Mouse (Mus musculus): Measurements from ENCODE around the gene Gm45799. TPM values are rescaled to one million over a fixed set of nuclear protein-coding genes. Genes with fewer than 3 reads are reported as not detected.

Gene Gm45799
- polyA plus RNA-seq, 1 experiment from 2014 or later = 18.5 TPM

DNA sequence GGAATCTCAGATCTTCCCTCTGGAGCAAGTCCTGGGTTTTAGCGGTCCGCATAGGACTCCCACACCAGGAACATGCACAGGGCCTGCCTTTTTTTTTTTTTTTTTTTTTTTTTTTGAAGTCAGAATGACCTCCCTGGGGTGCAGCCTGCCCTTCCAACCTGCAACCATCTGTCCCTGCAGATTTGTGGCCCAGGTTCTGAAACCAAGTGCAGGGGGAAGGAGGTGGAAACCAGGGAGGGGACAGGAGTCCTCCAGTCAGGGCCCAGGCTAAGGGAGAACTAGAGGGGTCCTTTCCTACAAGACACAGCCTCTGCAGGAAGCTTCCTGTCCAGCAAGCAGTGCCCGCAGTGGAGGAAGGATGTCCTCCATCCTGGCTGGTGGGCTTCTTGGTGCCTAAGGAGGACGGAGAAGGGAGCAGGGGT is 7.8 kb upstream of the Gm45799 start:
- H3K27ac ChIP-seq = peak overlapping the region; percentile 93
- H3K9me3 ChIP-seq = no peaks in the 10 kb centered on the region
- H3K4me3 ChIP-seq = peak overlapping the region; percentile 92
- peaks cover 19% of the 10 kb centered on the region for H3K27me3 ChIP-seq (ENCODE audit: insufficient read depth, poor library complexity, severe bottlenecking)
- WGBS = 16% methylated on average over 4 of the region's 4 CpGs
- peak; percentile 31 for DNase-seq (ENCODE audit: low spot score)
- H3K36me3 ChIP-seq = peaks cover 22% of the 10 kb centered on the region
- H3K4me1 ChIP-seq (replicated peaks) = peaks cover 36% of the 10 kb centered on the region

DNA sequence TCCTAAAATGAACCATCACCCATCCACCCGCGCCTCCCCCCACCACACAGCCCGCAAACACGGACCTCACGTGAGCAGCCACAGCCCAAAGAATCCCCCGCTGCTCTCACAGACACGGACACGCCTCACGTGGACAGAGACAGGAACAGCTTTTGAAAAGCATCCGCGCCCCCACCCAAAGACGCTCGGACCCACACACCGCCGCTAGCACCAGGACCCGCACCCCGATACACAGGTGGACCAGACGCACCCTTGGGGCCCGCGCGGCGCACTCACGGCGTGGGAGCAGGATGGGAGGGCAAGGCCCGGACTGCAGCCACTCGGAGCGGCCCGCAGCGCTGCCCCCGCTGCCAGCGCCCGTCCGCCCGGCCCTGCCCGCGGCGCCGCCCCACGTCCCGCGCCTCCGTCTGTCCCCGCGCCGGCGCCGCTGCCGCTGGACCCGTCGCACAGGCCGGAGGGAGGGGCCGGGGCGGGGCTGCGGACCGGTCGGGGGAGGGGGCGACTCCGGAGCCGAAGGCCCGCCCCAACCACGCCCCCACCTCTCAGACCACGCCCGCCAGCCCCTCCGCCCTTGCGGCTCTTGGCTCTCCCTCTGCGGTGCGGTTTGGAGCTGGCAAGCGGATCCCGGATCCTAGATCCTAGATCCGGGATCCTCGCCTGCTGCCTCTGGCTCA is 7.1 kb upstream of the Gm45799 start, which contains the start of gene Trim3:
Trim3 (minus strand) TSS at position 445 of the 674 bp plus-strand sequence.
- no peaks in the 10 kb centered on the region for H3K9me3 ChIP-seq
- peak; percentile 89 for DNase-seq (ENCODE audit: low spot score)
- peak within 1 kb of the TSS; percentile 92 for H3K4me3 ChIP-seq
- under 1% methylated on average over 71 of the region's 71 CpGs for WGBS
- H3K27me3 ChIP-seq (ENCODE audit: insufficient read depth, poor library complexity, severe bottlenecking) = peaks cover 19% of the 10 kb centered on the region
- H3K4me1 ChIP-seq (replicated peaks) = peaks cover 35% of the 10 kb centered on the region
- peaks cover 29% of the 10 kb centered on the region for H3K36me3 ChIP-seq
- H3K27ac ChIP-seq = peak within 1 kb of the TSS; percentile 93

DNA sequence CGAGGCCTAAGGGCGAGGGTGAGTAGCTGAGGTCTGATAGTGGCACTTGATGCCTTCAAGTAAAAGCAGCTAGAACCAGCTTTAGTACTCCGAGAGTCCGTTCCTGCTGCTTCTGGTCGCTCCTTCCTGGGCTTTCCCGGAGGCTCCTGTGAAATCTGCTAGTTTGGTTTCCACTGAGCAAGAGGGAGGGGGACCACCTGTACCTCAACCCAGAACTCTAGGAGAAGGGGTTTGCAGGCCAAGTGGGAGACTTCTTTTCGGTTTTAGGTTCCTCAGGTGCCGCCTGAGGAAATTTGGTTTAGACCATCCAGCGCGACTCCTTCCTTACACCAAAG is 6.6 kb upstream of the Gm45799 start:
- H3K9me3 ChIP-seq = no peaks in the 10 kb centered on the region
- H3K27ac ChIP-seq = peak overlapping the region; percentile 93
- H3K36me3 ChIP-seq = peaks cover 30% of the 10 kb centered on the region
- no peak for DNase-seq (ENCODE audit: low spot score)
- WGBS = 3% methylated on average over 10 of the region's 10 CpGs
- H3K27me3 ChIP-seq (ENCODE audit: insufficient read depth, poor library complexity, severe bottlenecking) = peaks cover 19% of the 10 kb centered on the region
- peaks cover 32% of the 10 kb centered on the region for H3K4me1 ChIP-seq (replicated peaks)
- H3K4me3 ChIP-seq = peak overlapping the region; percentile 92

DNA sequence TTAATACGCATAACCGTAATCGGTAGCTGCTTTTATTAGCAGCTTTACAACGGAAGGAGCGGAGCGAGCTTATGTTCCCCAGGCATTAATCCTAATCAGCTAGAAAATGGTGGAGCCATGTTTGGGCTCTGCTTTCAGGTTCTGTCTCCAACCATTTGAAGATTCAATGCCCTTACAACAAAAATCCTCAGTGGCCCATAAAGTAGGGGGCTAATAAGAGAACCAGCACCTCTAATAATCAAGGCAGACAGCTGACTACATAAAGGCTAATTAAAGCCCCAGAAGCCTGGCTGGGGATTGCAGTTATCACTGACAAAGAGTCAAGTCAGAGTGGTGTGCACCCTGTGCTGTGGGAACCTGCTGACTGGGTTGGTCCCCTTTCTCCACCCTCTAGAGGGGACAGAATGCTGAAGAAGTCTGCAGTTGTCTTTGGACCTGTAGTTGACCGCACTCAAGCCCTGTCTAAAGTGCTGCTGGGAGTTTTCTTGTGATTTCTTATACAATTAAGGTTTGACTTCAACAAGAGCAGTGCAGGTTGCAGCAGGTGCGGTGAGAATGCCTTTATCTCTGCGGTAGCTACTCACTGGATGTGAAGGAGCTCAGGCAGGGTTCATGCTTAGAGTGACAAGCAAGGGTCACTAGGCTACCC is 6.0 kb upstream of the Gm45799 start:
- H3K27me3 ChIP-seq (ENCODE audit: insufficient read depth, poor library complexity, severe bottlenecking) = peaks cover 19% of the 10 kb centered on the region
- no peak overlapping the region for H3K27ac ChIP-seq
- WGBS = 64% methylated on average over 9 of the region's 9 CpGs
- H3K36me3 ChIP-seq = peaks cover 30% of the 10 kb centered on the region
- H3K9me3 ChIP-seq = no peaks in the 10 kb centered on the region
- peak overlapping the region; percentile 92 for H3K4me3 ChIP-seq
- DNase-seq (ENCODE audit: low spot score) = no peak
- peaks cover 32% of the 10 kb centered on the region for H3K4me1 ChIP-seq (replicated peaks)

DNA sequence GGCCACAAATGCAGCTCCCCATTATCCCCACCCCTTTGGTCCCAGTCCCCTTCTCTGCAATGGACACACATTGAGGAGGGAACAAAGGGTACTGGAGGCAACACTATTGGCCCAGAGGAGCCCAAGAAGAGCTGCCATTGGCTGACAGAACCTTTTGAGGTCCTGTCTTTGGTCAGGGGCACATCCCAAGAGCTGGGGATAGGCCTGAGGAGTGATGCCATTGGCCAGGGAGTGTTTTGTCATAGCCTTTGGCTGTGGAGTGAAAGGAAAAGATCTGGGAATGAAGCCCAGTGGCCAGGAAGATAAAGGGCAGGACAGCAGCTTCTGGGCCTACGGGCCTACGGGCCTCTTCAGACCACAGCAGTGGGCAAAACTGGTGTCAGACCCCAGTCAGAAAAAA is 4.6 kb upstream of the Gm45799 start:
- WGBS = 88% methylated on average over 2 of the region's 2 CpGs
- Histone ChIP-seq H3K27me3 (ENCODE audit: insufficient read depth, poor library complexity, severe bottlenecking) (peaks cover 19% of the 10 kb centered on the region), H3K27ac (no peak overlapping the region), H3K36me3 (peaks cover 30% of the 10 kb centered on the region), H3K4me1 (replicated peaks) (peaks cover 38% of the 10 kb centered on the region), H3K4me3 (no peak overlapping the region), H3K9me3 (no peaks in the 10 kb centered on the region)
- DNase-seq (ENCODE audit: low spot score) = no peak

DNA sequence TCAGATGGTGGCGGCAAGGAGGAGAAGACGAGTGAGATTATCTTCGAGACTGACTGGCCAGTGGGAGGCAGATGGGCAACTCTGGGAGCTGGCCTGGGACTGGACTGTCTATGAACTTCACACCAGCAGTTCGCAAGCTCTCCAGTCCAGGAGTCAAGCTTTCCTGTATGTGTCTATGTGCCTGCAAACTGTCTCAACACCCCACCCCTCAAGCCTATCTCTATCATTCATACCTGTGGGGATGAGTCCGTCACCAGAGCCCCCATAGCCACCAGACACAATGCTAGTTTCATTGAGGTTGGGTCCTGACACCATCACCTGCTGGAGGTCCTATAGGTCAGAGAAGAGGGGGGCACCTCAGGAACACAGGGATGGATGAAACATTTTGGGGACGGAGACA is 1.6 kb upstream of the Gm45799 start:
- Histone ChIP-seq H3K36me3 (peaks cover 41% of the 10 kb centered on the region), H3K4me3 (peak overlapping the region; percentile 82; the same call in 1 of the 2 replicates), H3K27me3 (ENCODE audit: insufficient read depth, poor library complexity, severe bottlenecking) (peaks cover 19% of the 10 kb centered on the region), H3K4me1 (replicated peaks) (peaks cover 37% of the 10 kb centered on the region), H3K9me3 (no peaks in the 10 kb centered on the region), H3K27ac (no peak overlapping the region)
- 94% methylated on average over 6 of the region's 6 CpGs for WGBS
- DNase-seq (ENCODE audit: low spot score) = no peak

DNA sequence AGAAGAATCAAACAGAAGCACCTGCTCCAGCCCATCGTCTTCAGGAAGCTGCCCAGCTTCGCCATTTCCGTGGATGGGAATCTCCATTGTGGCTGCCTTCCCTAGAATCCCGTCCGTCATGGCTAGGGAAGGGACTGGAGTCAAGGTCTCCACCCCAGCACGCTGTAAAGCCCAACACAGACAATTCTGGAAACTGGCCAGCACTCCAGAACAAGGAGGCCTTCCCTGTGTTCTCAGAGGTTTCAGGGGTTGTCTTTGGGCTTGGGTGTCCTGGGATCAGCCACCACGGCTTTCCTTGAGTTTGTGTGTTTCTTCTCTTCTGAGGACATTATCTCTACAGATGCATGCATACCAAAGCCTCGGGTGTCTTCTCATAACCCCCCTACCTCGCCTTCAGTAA is 1.0 kb upstream of the Gm45799 start:
- Histone ChIP-seq H3K9me3 (no peaks in the 10 kb centered on the region), H3K4me3 (peak overlapping the region; percentile 82), H3K27me3 (ENCODE audit: insufficient read depth, poor library complexity, severe bottlenecking) (peaks cover 17% of the 10 kb centered on the region), H3K27ac (0 out of 2 replicates have a peak overlapping the region, but pooled peaks have one; percentile 87), H3K36me3 (peaks cover 46% of the 10 kb centered on the region), H3K4me1 (replicated peaks) (peaks cover 32% of the 10 kb centered on the region)
- 81% methylated on average over 9 of the region's 9 CpGs for WGBS
- no peak for DNase-seq (ENCODE audit: low spot score)

DNA sequence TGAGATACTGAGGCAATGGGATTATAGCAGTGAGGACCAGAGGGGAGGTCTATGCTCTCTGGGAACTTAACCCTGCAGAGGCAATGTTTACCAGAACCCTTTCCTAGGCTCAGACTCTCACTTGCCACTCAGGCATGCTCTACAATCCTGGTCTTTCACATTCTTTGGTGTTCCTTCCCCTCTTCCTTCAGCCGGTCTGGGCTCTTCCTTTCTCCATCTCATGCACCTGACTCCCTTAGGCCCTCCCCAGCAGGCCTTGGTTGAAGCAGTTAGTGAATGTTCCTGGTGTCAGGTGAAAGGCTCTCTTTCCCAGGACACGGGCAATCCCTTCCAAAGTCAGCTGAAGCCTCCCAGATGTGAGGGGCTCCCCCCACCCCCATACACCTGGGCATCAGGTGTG is 596 bp upstream of the Gm45799 start, which contains the start of gene Timm10b:
Timm10b (plus strand) TSS at position 301 of the 400 bp plus-strand sequence.
- no peaks in the 10 kb centered on the region for H3K9me3 ChIP-seq
- 3% methylated on average over 2 of the region's 2 CpGs for WGBS

DNA sequence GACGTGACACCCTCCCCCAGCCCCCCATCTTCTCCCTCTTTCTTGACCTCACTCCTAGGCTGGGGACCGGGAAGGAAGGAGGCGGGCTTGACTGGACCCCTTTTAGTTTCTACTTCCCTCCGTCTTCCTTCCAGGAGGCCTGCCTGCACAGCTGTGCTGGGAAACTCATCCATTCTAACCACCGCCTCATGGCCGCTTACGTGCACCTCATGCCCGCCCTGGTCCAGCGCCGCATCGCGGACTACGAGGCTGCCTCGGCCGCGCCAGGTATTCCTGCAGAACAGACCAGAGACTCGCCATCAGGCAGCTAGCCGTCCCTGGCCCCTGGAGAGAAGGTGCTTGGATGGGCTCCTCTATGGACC is 523 bp downstream of the Gm45799 start:
- WGBS = under 1% methylated on average over 18 of the region's 18 CpGs
- Histone ChIP-seq H3K4me3 (peak overlapping the region; percentile 82), H3K36me3 (peaks cover 41% of the 10 kb centered on the region), H3K27ac (peak overlapping the region; percentile 87), H3K4me1 (replicated peaks) (peaks cover 28% of the 10 kb centered on the region), H3K27me3 (ENCODE audit: insufficient read depth, poor library complexity, severe bottlenecking) (0 out of 2 replicates have a peak, but pooled peaks cover under 1% of the 10 kb centered on the region), H3K9me3 (no peaks in the 10 kb centered on the region)
- DNase-seq (ENCODE audit: low spot score) = no peak

More for the DNA sequence above, 596 bp upstream of the Gm45799 start, which contains the start of gene Timm10b:
- DNase-seq (ENCODE audit: low spot score) = no peak
- H3K4me1 ChIP-seq (replicated peaks) = peaks cover 28% of the 10 kb centered on the region
- H3K27ac ChIP-seq = peak within 1 kb of the TSS; percentile 87
- peaks cover 46% of the 10 kb centered on the region for H3K36me3 ChIP-seq
- H3K27me3 ChIP-seq (ENCODE audit: insufficient read depth, poor library complexity, severe bottlenecking) = peaks cover 12% of the 10 kb centered on the region
- peak within 1 kb of the TSS; percentile 82 for H3K4me3 ChIP-seq

DNA sequence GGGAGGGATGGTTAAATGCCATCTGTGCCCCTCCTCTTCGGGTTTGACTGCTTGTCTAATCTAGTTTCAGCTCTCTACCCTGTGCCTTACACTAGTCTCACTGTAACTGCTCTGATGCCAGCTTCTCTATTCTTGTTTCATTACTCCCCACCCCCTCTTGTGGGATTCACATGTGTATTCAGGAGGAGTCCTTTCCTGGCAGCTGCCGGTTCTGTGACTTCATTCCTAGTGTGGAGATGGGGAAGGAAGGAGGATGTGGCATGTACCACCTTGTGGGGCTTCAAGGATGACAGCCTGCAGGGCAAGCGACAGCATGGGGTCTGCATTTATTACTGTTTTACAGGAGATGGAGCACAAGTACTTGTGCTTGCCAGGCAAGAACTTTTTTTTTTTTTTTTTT is 1.6 kb downstream of the Gm45799 start:
- peaks cover 31% of the 10 kb centered on the region for H3K36me3 ChIP-seq
- DNase-seq (ENCODE audit: low spot score) = no peak
- 77% methylated on average over 3 of the region's 3 CpGs for WGBS
- H3K27ac ChIP-seq = no peak overlapping the region
- H3K9me3 ChIP-seq = no peaks in the 10 kb centered on the region
- H3K4me3 ChIP-seq = peak overlapping the region; percentile 82
- peaks cover 28% of the 10 kb centered on the region for H3K4me1 ChIP-seq (replicated peaks)
- H3K27me3 ChIP-seq (ENCODE audit: insufficient read depth, poor library complexity, severe bottlenecking) = no peaks in the 10 kb centered on the region

DNA sequence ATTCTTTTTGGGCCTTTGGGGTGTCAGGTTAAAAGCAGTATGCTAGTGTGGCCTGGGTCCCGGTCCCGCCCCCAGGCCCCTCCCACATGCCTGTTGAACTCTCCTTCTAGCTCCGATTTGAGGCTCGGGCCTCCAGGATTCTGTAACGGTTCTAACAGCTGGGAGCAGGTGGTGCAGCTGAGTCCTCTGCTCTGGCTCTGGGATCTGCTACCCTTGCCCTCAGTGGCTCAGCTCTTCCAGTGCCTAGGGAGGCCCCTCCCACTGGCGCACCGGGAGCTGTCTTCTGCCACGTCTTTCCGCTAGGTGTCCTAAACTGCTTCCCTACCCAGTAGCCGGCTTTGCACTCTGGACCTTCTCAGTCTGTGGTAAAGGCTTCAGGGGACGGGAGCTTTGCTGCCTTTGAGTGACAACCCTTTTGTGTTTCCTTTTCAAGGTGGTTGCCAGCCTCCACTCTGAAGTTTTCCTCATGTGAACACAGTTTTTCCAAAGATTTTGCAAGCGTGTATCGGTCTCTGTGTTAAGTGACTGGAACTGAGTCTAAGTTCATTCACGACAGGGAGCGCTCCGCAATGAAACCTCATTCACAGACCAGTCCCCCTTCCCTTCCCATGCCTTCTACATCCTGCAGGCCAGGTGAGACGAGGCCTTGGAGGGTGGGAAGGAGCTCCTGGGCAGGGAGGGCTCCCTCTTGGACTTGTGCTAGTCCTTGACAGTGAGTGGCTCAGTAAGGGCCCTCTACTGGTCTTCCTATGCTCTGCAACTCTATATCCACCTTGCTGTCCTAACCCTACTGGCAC is 10.5 kb downstream of the Gm45799 start, which contains the start of gene Dnhd1:
Dnhd1 (plus strand) TSS at position 189 of the 797 bp plus-strand sequence.
- H3K36me3 ChIP-seq = peaks cover 5% of the 10 kb centered on the region; the same call in 1 of the 2 replicates
- peak within 1 kb of the TSS; percentile 51 for H3K4me3 ChIP-seq
- peak; percentile 77 for DNase-seq (ENCODE audit: low spot score)
- H3K9me3 ChIP-seq = no peaks in the 10 kb centered on the region
- H3K4me1 ChIP-seq (replicated peaks) = peaks cover 13% of the 10 kb centered on the region
- no peaks in the 10 kb centered on the region for H3K27me3 ChIP-seq (ENCODE audit: insufficient read depth, poor library complexity, severe bottlenecking)
- WGBS = 3% methylated on average over 17 of the region's 17 CpGs
- H3K27ac ChIP-seq = peak within 1 kb of the TSS; percentile 73

DNA sequence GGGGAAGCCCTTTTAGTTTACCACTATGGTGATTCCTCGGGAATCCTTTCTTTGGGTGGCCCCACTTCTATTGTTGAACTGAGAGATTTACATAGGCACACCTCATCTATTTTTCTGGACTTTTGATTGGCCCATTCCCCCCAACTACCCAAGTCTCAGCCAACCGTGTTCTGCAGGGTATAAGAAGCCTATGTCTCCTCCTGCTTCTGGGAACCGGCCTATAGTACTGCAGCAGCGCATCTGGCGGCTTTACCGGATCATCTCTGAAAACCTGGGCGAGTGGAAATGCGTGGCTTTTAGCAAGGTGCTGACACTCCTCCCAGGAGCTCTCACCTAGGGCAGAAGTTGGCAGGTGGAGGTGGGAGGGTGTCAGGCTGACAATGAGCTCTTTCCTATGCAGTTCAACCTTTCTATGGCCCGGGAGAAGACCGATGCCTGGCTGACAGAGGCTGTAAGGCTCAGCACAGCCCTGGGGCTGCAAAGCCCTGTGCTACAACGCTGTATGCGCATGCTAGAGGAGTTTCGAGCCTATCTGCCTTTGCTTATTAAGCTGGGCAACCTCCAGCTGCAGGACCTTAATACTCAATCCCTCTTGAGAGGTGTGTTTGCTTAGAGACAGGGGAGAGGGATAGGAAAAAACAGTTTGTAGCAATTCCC is 45.3 kb downstream of the Gm45799 start:
- H3K4me3 ChIP-seq = peak overlapping the region; percentile 34
- 17% methylated on average over 13 of the region's 13 CpGs for WGBS
- DNase-seq (ENCODE audit: low spot score) = peak; percentile 7
- peaks cover 5% of the 10 kb centered on the region; the same call in 1 of the 2 replicates for H3K4me1 ChIP-seq (replicated peaks)
- no peaks in the 10 kb centered on the region for H3K9me3 ChIP-seq
- no peak overlapping the region for H3K27ac ChIP-seq
- H3K27me3 ChIP-seq (ENCODE audit: insufficient read depth, poor library complexity, severe bottlenecking) = no peaks in the 10 kb centered on the region; the same call in 1 of the 2 replicates
- no peaks in the 10 kb centered on the region for H3K36me3 ChIP-seq

All from hindbrain, embryonic 10.5 days (tissue).